Mouse (Mus musculus): ENCODE data around the gene Nfya.

Gene Nfya

DNA sequence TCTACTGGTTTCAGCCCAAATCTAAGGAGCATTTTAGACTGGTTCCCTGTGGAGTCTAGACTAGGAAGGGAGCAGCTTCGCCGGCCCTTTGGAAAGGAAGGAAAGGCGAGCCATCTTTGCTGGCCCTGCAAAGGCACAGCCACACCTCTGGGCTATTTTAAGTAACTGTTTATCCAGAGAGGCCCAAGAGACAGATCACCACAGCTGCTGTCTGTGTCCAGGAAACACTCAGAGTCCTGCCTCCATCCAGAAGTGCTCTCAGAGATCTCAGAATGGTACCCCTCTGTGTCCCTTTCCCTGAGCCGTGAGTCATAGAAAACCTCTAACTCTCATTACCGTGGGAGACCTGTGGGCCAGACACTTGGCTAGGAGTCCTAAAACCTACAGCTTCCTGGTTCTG, 20.7 kb upstream of the Nfya start:
- no peak for DNase-seq (ENCODE audit: low spot score)

- DNase-seq (ENCODE audit: low spot score), result no peak
Observed at GRCm38 (mm10) chr17:48427852-48428530, 18.3 kb upstream of the Nfya start.

GRCm38 (mm10) chr17:48426991-48427750, 17.5 kb upstream of the Nfya start:
- no peak for DNase-seq (ENCODE audit: low spot score)

GRCm38 (mm10) chr17:48425823-48426612, 16.3 kb upstream of the Nfya start:
- no peak for DNase-seq (ENCODE audit: low spot score)

GRCm38 (mm10) chr17:48424237-48424636, 14.5 kb upstream of the Nfya start:
- DNase-seq (ENCODE audit: low spot score), result no peak

GRCm38 (mm10) chr17:48419571-48419970, 9.9 kb upstream of the Nfya start:
- no peak for DNase-seq (ENCODE audit: low spot score)

DNA sequence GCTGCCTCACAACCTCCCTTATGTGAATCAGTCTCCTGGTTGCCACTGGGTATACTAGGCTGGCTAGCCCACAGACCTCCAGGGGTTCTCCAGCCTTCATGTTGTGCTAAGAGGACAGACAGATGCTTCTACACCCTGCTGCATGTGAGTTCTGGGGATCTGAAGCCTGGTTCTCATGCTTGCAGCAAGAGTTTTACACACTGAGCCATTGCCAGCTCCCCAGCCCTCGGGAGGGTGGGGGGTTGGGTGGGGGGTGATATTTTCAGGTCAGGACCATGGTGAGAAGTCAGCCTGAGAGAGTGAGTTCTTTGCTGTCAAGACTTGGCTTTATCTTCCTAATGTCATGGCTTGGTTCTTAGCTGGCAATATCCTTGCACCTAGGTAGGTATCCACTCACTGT, 9.1 kb upstream of the Nfya start:
- no peak for DNase-seq (ENCODE audit: low spot score)

- DNase-seq (ENCODE audit: low spot score), result no peak
Observed at GRCm38 (mm10) chr17:48418174-48418573, 8.5 kb upstream of the Nfya start.

- DNase-seq (ENCODE audit: low spot score), result no peak
Observed at GRCm38 (mm10) chr17:48417521-48417920, 7.8 kb upstream of the Nfya start.

- peak; percentile 42 for DNase-seq (ENCODE audit: low spot score)
Observed at GRCm38 (mm10) chr17:48416425-48417195, 6.9 kb upstream of the Nfya start.

DNA sequence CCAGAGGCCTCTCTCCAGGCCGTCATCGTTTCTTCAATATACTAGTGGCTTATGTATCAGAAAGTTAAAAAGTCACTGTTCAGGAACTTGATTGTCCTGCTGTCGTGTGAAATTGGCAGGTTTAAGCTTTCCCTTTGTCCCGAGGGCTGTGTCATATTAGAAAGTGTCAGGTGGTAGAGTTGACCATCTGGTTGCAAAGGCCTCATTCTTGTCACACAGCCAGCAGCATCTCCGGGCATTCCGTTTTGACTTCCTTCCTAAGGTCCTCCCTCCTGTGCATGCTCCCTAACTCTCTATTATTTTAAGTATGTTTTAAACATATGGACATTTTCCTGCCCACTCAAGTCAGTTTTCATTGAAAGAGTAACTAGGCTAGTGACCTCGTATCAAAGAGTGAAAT, 6.3 kb upstream of the Nfya start:
- no peak for DNase-seq (ENCODE audit: low spot score)

GRCm38 (mm10) chr17:48411241-48411640, 1.5 kb upstream of the Nfya start:
- no peak for DNase-seq (ENCODE audit: low spot score)

- DNase-seq (ENCODE audit: low spot score), result no peak
Observed at GRCm38 (mm10) chr17:48410299-48410785, 636 bp upstream of the Nfya start.

- DNase-seq (ENCODE audit: low spot score), result peak; percentile 73
Observed at GRCm38 (mm10) chr17:48408526-48409291, 997 bp downstream of the Nfya start.

DNA sequence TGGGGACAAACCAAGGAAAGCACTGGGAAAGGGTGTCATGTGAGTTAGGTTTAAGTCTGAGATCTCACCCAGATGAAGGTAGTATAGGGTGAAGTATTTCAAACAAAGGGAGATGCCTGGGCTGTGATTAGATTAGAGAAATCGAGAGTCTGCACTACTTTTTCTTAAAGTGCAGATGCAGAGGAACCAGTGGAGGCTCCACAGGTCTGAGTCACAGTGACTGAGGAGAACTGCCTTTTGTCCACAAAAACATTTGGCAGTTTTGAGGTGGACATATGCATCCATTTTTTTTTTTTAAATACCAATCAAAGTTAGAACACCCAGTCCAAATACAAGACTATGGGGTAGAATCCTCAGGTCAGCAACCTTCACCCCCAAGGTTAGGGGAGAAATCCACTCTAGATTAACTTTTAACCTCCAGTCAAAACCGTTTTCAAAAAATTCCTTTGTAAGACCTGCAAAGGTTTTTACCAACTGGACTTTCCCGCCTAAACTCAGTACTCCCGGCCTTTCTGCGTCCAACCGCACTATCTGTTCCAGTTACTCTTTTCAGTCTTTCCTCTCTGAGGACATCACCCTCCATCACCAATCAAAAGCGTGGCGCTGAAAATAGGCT, 1.7 kb downstream of the Nfya start:
- DNase-seq (ENCODE audit: low spot score), result no peak

DNA sequence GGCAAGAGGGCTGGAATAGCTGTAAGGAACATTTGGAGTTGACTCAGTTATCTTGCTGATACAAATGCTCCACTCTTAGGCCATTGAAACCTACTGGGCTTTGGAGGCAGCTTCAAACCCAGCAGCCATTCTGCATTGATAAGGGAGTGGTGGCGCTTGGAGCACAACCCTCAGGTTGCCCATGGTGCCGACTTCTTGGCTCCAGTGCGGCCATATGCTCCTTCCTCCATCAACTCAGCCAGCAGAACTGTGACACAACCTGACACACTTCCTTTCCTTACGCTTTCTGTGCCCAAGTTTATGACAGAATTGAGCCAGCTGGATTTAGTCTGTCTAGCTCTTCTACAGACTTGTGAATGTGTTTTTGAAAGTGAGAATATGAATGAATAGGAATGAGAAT, 2.6 kb downstream of the Nfya start:
- DNase-seq (ENCODE audit: low spot score), result no peak

GRCm38 (mm10) chr17:48404706-48405105, 5.0 kb downstream of the Nfya start:
- peak; percentile 68 for DNase-seq (ENCODE audit: low spot score)

DNA sequence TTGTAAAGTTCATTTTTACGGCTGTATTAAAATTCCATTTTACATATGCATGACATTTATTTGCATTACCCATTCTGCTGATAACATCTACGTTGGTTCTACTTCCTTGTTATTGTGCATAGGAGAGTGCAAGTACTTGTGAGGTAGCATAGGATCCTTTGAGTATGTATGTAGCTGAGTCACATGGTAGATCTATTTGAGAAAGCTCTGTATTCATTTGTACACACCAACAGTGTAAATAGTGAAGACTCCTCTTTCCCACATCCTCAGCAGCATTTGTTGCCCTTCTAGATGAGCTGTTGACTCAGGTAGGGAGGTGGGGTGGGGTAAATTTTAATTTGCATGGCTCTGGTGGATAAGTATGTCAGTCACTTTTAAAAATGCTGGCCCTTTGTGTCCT, 5.9 kb downstream of the Nfya start:
- DNase-seq (ENCODE audit: low spot score), result no peak

- no peak for DNase-seq (ENCODE audit: low spot score)
Observed at GRCm38 (mm10) chr17:48402751-48403150, 7.0 kb downstream of the Nfya start.

GRCm38 (mm10) chr17:48401710-48402109, 8.0 kb downstream of the Nfya start:
- DNase-seq (ENCODE audit: low spot score), result no peak

- no peak for DNase-seq (ENCODE audit: low spot score)
Observed at GRCm38 (mm10) chr17:48392616-48393015, 17.1 kb downstream of the Nfya start.

Measured in c-Kit-positive CD71-positive TER-119-positive erythroid progenitor cells, embryonic 14.5 days (primary cell).